Mouse (Mus musculus) MEL (cell line): Measurements from ENCODE around the gene Hnrnpl. TPM values are rescaled to one million over a fixed set of nuclear protein-coding genes. Genes with fewer than 3 reads are reported as not detected.

Experiments used
- DNase-seq: peaks from one replicate; pipeline ENCODE4 v3.0.0; 2011; ENCODE audit warnings: low read depth, low spot score
- H3K27ac ChIP-seq: 2 replicates; pipeline ENCODE4 v1.5.1; 2012; ENCODE audit warnings: low read depth, mild to moderate bottlenecking, control low read depth, low read length, moderate library complexity; ENCODE audit not compliant: control insufficient read depth
- H3K27me3 ChIP-seq, 2 experiments: fragments of 150-350 bp in 1 of 2; sonication (generic) in 1 of 2; 2 replicates each; pipeline ENCODE4 v1.6.1; 2012; ENCODE audit warnings: low read length in 2 of 2, mild to moderate bottlenecking in 2 of 2, improper control_type of control experiment in 1 of 2, moderate library complexity in 1 of 2; ENCODE audit not compliant: insufficient read depth in 2 of 2, control insufficient read depth in 1 of 2
- H3K36me3 ChIP-seq, 2 experiments: 2 replicates each; pipeline ENCODE4 v1.6.1; 2012 to 2014; ENCODE audit warnings: low read length in 2 of 2, improper control_type of control experiment in 1 of 2, inconsistent platforms in 1 of 2, mild to moderate bottlenecking in 1 of 2; ENCODE audit not compliant: insufficient read depth in 2 of 2, control insufficient read depth in 1 of 2
- H3K4me1 ChIP-seq, 2 experiments: fragments of 150-350 bp in 1 of 2; sonication (generic) in 1 of 2; 2 replicates each; pipeline ENCODE4 v1.6.1; 2012; ENCODE audit warnings: low read length in 2 of 2, improper control_type of control experiment in 1 of 2, mild to moderate bottlenecking in 1 of 2; ENCODE audit not compliant: insufficient read depth in 2 of 2, control insufficient read depth in 1 of 2
- H3K4me3 ChIP-seq, 2 experiments: fragments of 150-350 bp in 1 of 2; sonication (generic) in 1 of 2; 2 replicates each; pipeline ENCODE4 v1.5.1; 2012; ENCODE audit warnings: low read depth in 2 of 2, low read length in 2 of 2, mild to moderate bottlenecking in 2 of 2, moderate library complexity in 2 of 2, control low read depth in 1 of 2, improper control_type of control experiment in 1 of 2; ENCODE audit not compliant: control insufficient read depth in 1 of 2, insufficient read depth in 1 of 2
- H3K79me2 ChIP-seq: 2 replicates; pipeline ENCODE4 v1.6.1; 2012; ENCODE audit warnings: mild to moderate bottlenecking, low read length, moderate library complexity; ENCODE audit not compliant: control insufficient read depth, poor library complexity, insufficient read depth
- H3K9ac ChIP-seq: 2 replicates; pipeline ENCODE4 v1.6.1; 2012; ENCODE audit warnings: low read depth, mild to moderate bottlenecking, control low read depth, low read length, moderate library complexity; ENCODE audit not compliant: control insufficient read depth, poor library complexity, severe bottlenecking
- H3K9me3 ChIP-seq: fragments of 150-350 bp; sonication (generic); replicated peaks from 2 replicates; pipeline ENCODE4 v1.6.1; 2012; ENCODE audit warnings: mild to moderate bottlenecking, low read length, improper control_type of control experiment, moderate library complexity; ENCODE audit not compliant: insufficient read depth
- CHD1 ChIP-seq: IDR thresholded peaks from 2 replicates; pipeline ENCODE4 v1.6.1; 2012; ENCODE audit warnings: low read depth, mild to moderate bottlenecking, inconsistent platforms, low read length, improper control_type of control experiment
- CTCF ChIP-seq, 3 experiments: IDR thresholded peaks in 2 of 3; conservative IDR thresholded peaks in 1 of 3; 2 replicates each; pipeline ENCODE4 v1.5.1; 2011 to 2012; ENCODE audit warnings: low read length in 3 of 3, low read depth in 2 of 3, mild to moderate bottlenecking in 2 of 3, improper control_type of control experiment in 1 of 3, inconsistent platforms in 1 of 3, mixed read lengths in 1 of 3, moderate library complexity in 1 of 3; ENCODE audit not compliant: control insufficient read depth in 1 of 3, insufficient read depth in 1 of 3, poor library complexity in 1 of 3, severe bottlenecking in 1 of 3
- ELF1 ChIP-seq: IDR thresholded peaks from 2 replicates; pipeline ENCODE4 v1.6.1; 2014; ENCODE audit warnings: low read depth, mild to moderate bottlenecking, inconsistent platforms, low read length, improper control_type of control experiment, moderate library complexity
- GABPA ChIP-seq: IDR thresholded peaks from 2 replicates; pipeline ENCODE4 v1.6.1; 2012; ENCODE audit warnings: low read depth, mild to moderate bottlenecking, inconsistent platforms, low read length, improper control_type of control experiment, moderate library complexity
- HCFC1 ChIP-seq: IDR thresholded peaks from 2 replicates; pipeline ENCODE4 v1.6.1; 2012; ENCODE audit warnings: low read depth, mild to moderate bottlenecking, inconsistent platforms, low read length, improper control_type of control experiment, moderate library complexity
- KAT2A ChIP-seq: conservative IDR thresholded peaks from 2 replicates; pipeline ENCODE4 v1.6.1; 2012; ENCODE audit warnings: low read depth, low read length, improper control_type of control experiment, inconsistent platforms
- MAX ChIP-seq: IDR thresholded peaks from 2 replicates; pipeline ENCODE4 v1.6.1; 2011; ENCODE audit warnings: low read length, improper control_type of control experiment
- MAZ ChIP-seq: IDR thresholded peaks from 2 replicates; pipeline ENCODE4 v1.6.1; 2012; ENCODE audit warnings: low read depth, mild to moderate bottlenecking, inconsistent platforms, low read length, improper control_type of control experiment
- MXI1 ChIP-seq: IDR thresholded peaks from 2 replicates; pipeline ENCODE4 v1.6.1; 2011; ENCODE audit warnings: mild to moderate bottlenecking, low read depth, low read length, improper control_type of control experiment
- MYB ChIP-seq: IDR thresholded peaks from 2 replicates; pipeline ENCODE4 v1.6.1; 2011; ENCODE audit warnings: mild to moderate bottlenecking, low read depth, low read length, improper control_type of control experiment
- MYC ChIP-seq: IDR thresholded peaks from 2 replicates; pipeline ENCODE4 v1.6.1; 2011; ENCODE audit warnings: low read depth, mild to moderate bottlenecking, low read length, improper control_type of control experiment, moderate library complexity
- NRF1 ChIP-seq: IDR thresholded peaks from 2 replicates; pipeline ENCODE4 v1.6.1; 2014; ENCODE audit warnings: low read depth, mild to moderate bottlenecking, inconsistent platforms, low read length, improper control_type of control experiment, moderate library complexity; ENCODE audit not compliant: poor library complexity, insufficient read depth, severe bottlenecking
- POLR2AphosphoS2 ChIP-seq: IDR thresholded peaks from 2 replicates; pipeline ENCODE4 v1.6.1; 2011; ENCODE audit warnings: low read length, improper control_type of control experiment
- POLR2AphosphoS5 ChIP-seq: IDR thresholded peaks from 2 replicates; pipeline ENCODE4 v1.6.1; 2012; ENCODE audit warnings: low read depth, borderline replicate concordance, mild to moderate bottlenecking, inconsistent platforms, low read length, moderate library complexity, mixed read lengths
- RAD21 ChIP-seq: IDR thresholded peaks from 2 replicates; pipeline ENCODE4 v1.6.1; 2011; ENCODE audit warnings: mild to moderate bottlenecking, low read depth, low read length, improper control_type of control experiment
- RCOR1 ChIP-seq: IDR thresholded peaks from 2 replicates; pipeline ENCODE4 v1.6.1; 2012; ENCODE audit warnings: low read depth, mild to moderate bottlenecking, inconsistent platforms, low read length, improper control_type of control experiment
- SIN3A ChIP-seq: IDR thresholded peaks from 2 replicates; pipeline ENCODE4 v1.6.1; 2012; ENCODE audit warnings: low read length, improper control_type of control experiment, inconsistent platforms
- SMC3 ChIP-seq: IDR thresholded peaks from 2 replicates; pipeline ENCODE4 v1.6.1; 2011; ENCODE audit warnings: low read depth, low read length, improper control_type of control experiment
- TAL1 ChIP-seq: IDR thresholded peaks from 2 replicates; pipeline ENCODE4 v1.6.1; 2012; ENCODE audit warnings: mild to moderate bottlenecking, inconsistent platforms, low read length, moderate library complexity, mixed read lengths
- TBP ChIP-seq: IDR thresholded peaks from 2 replicates; pipeline ENCODE4 v1.8.0; 2011; ENCODE audit warnings: low read depth, low read length, improper control_type of control experiment
- TCF12 ChIP-seq: IDR thresholded peaks from 2 replicates; pipeline ENCODE4 v1.6.1; 2014; ENCODE audit warnings: low read depth, mild to moderate bottlenecking, inconsistent platforms, low read length, improper control_type of control experiment, moderate library complexity
- USF1 ChIP-seq: IDR thresholded peaks from 2 replicates; pipeline ENCODE4 v1.6.1; 2014; ENCODE audit warnings: low read depth, mild to moderate bottlenecking, inconsistent platforms, low read length, improper control_type of control experiment, moderate library complexity
- USF2 ChIP-seq, 2 experiments: IDR thresholded peaks; 2 replicates each; pipeline ENCODE4 v1.6.1; 2011 to 2012; ENCODE audit warnings: improper control_type of control experiment in 2 of 2, low read length in 2 of 2, borderline replicate concordance in 1 of 2, inconsistent platforms in 1 of 2, low read depth in 1 of 2, mild to moderate bottlenecking in 1 of 2; ENCODE audit not compliant: insufficient read depth in 1 of 2
- ZC3H11A ChIP-seq: IDR thresholded peaks from 2 replicates; pipeline ENCODE4 v1.6.1; 2012; ENCODE audit warnings: low read depth, mild to moderate bottlenecking, inconsistent platforms, low read length, improper control_type of control experiment
- ZKSCAN1 ChIP-seq: IDR thresholded peaks from 2 replicates; pipeline ENCODE4 v1.6.1; 2012; ENCODE audit warnings: low read depth, mild to moderate bottlenecking, inconsistent platforms, low read length, improper control_type of control experiment, moderate library complexity
- ZMIZ1 ChIP-seq: IDR thresholded peaks from 2 replicates; pipeline ENCODE4 v1.6.1; 2012; ENCODE audit warnings: low read depth, mild to moderate bottlenecking, inconsistent platforms, low read length, improper control_type of control experiment, moderate library complexity
- polyA plus RNA-seq, 2 experiments: library from polyadenylated mRNA; stranded (reverse) in 1 of 2; unstranded in 1 of 2; fragments of >175 nt in 1 of 2; fragments of >200 nt in 1 of 2; gene quantifications; 2 replicates each; pipeline versions ENCODE4 v1.2.1 to v1.2.4; 2012; ENCODE audit warnings: low replicate concordance in 2 of 2, low read depth in 1 of 2; ENCODE audit not compliant: insufficient read length in 2 of 2, insufficient read depth in 1 of 2, missing spikeins in 1 of 2
- total RNA-seq: library from RNA; depleted of rRNA; stranded (reverse); fragments of 300-350 nt; gene quantifications from 2 replicates; pipeline ENCODE4 v1.2.3, GENCODE M21; 2012

Hnrnpl gene
- total and polyA plus RNA-seq, 3 experiments = 246 to 1,095 (median 684) TPM

- H3K36me3 ChIP-seq = peaks cover 0 to 11% of the 10 kb centered on the region in 2 experiments; a peak in 2 of 4 replicates
- H3K9ac ChIP-seq = no peak overlapping the region
- no peaks in the 10 kb centered on the region; the same call in 1 of the 2 replicates for H3K79me2 ChIP-seq
- H3K9me3 ChIP-seq = no peaks in the 10 kb centered on the region
- peaks cover 7 to 24% of the 10 kb centered on the region in 2 experiments for H3K4me1 ChIP-seq
- TF ChIP-seq TAL1 (no peak), MAZ (no peak), TCF12 (no peak), GABPA (no peak), ELF1 (no peak), RAD21 (peak; percentile 3), ZKSCAN1 (no peak), HCFC1 (no peak), ZMIZ1 (no peak), MYC (no peak), ZC3H11A (no peak), USF2 (IDR thresholded peaks at IDR 0.05; ENCODE audit: borderline replicate concordance in 1 of 2, insufficient read depth in 1 of 2, low read depth in 1 of 2, low read length in 2 of 2) (no peak), SMC3 (peak; percentile 23; the same call in 1 of the 2 replicates), CTCF (IDR thresholded peaks at IDR 0.05 in 2 of 3, conservative IDR thresholded peaks at IDR 0.05 in 1 of 3; ENCODE audit: control insufficient read depth in 1 of 3, insufficient read depth in 1 of 3, low read depth in 2 of 3, low read length in 3 of 3, poor library complexity in 1 of 3, severe bottlenecking in 1 of 3) (peak; percentile 25 to 60 (median 31); a peak in 5 of 6 replicates), NRF1 (no peak), USF1 (no peak), MYB (no peak), RCOR1 (no peak), CHD1 (no peak)
- no peak overlapping the region for H3K4me3 ChIP-seq
- H3K27ac ChIP-seq = no peak overlapping the region
- H3K27me3 ChIP-seq = no peaks in the 10 kb centered on the region
- DNase-seq = no peak
These were observed 52.6 kb downstream of the Hnrnpl start for GRCm38 (mm10) chr7:28860898-28861297.

GRCm38 (mm10) chr7:28862817-28863499 lies 54.6 kb downstream of the Hnrnpl start:
- Histone ChIP-seq H3K36me3 (peaks cover 0 to 19% of the 10 kb centered on the region in 2 experiments; a peak in 2 of 4 replicates), H3K4me3 (no peak overlapping the region), H3K9me3 (no peaks in the 10 kb centered on the region), H3K4me1 (peaks cover 7 to 32% of the 10 kb centered on the region in 2 experiments), H3K9ac (no peak overlapping the region), H3K27me3 (no peaks in the 10 kb centered on the region), H3K79me2 (no peaks in the 10 kb centered on the region; the same call in 1 of the 2 replicates), H3K27ac (peak overlapping the region; percentile 82)
- TF ChIP-seq MAX (no peak), RCOR1 (no peak), POLR2AphosphoS5 (no peak), KAT2A (no peak), POLR2AphosphoS2 (no peak), SIN3A (no peak), SMC3 (no peak), MXI1 (no peak), MYC (no peak), CHD1 (no peak), ELF1 (no peak), TBP (no peak), ZKSCAN1 (no peak), ZC3H11A (no peak)
- no peak for DNase-seq
